Mouse (Mus musculus) A20 (cell line): ENCODE results near the gene Sirt2.

Source experiments
- DNase-seq: peaks from one replicate; pipeline ENCODE4 v3.0.0-alpha.2; 2011; ENCODE audit warnings: low read depth, low spot score

Gene Sirt2

GRCm38 (mm10) chr7:28833723-28834347 is 67.3 kb downstream of the Sirt2 start, which contains the start of gene Lgals4:
Lgals4 (plus strand) TSS chr7:28833854.
- no peak for DNase-seq

GRCm38 (mm10) chr7:28836936-28837335 is 70.4 kb downstream of the Sirt2 start:
- no peak for DNase-seq
